Mouse (Mus musculus) MEL (cell line): ENCODE results near the gene Zdhhc13. TPM values are rescaled to one million over a fixed set of nuclear protein-coding genes. Genes with fewer than 3 reads are reported as not detected.

Experiments used
- DNase-seq: peaks from one replicate; pipeline ENCODE4 v3.0.0; 2011; ENCODE audit warnings: low read depth, low spot score
- H3K27ac ChIP-seq: 2 replicates; pipeline ENCODE4 v1.5.1; 2012; ENCODE audit warnings: low read depth, mild to moderate bottlenecking, control low read depth, low read length, moderate library complexity; ENCODE audit not compliant: control insufficient read depth
- H3K27me3 ChIP-seq, 2 experiments: fragments of 150-350 bp in 1 of 2; sonication (generic) in 1 of 2; 2 replicates each; pipeline ENCODE4 v1.6.1; 2012; ENCODE audit warnings: low read length in 2 of 2, mild to moderate bottlenecking in 2 of 2, improper control_type of control experiment in 1 of 2, moderate library complexity in 1 of 2; ENCODE audit not compliant: insufficient read depth in 2 of 2, control insufficient read depth in 1 of 2
- H3K36me3 ChIP-seq, 2 experiments: 2 replicates each; pipeline ENCODE4 v1.6.1; 2012 to 2014; ENCODE audit warnings: low read length in 2 of 2, improper control_type of control experiment in 1 of 2, inconsistent platforms in 1 of 2, mild to moderate bottlenecking in 1 of 2; ENCODE audit not compliant: insufficient read depth in 2 of 2, control insufficient read depth in 1 of 2
- H3K4me1 ChIP-seq, 2 experiments: fragments of 150-350 bp in 1 of 2; sonication (generic) in 1 of 2; 2 replicates each; pipeline ENCODE4 v1.6.1; 2012; ENCODE audit warnings: low read length in 2 of 2, improper control_type of control experiment in 1 of 2, mild to moderate bottlenecking in 1 of 2; ENCODE audit not compliant: insufficient read depth in 2 of 2, control insufficient read depth in 1 of 2
- H3K4me3 ChIP-seq, 2 experiments: fragments of 150-350 bp in 1 of 2; sonication (generic) in 1 of 2; 2 replicates each; pipeline ENCODE4 v1.5.1; 2012; ENCODE audit warnings: low read depth in 2 of 2, low read length in 2 of 2, mild to moderate bottlenecking in 2 of 2, moderate library complexity in 2 of 2, control low read depth in 1 of 2, improper control_type of control experiment in 1 of 2; ENCODE audit not compliant: control insufficient read depth in 1 of 2, insufficient read depth in 1 of 2
- H3K79me2 ChIP-seq: 2 replicates; pipeline ENCODE4 v1.6.1; 2012; ENCODE audit warnings: mild to moderate bottlenecking, low read length, moderate library complexity; ENCODE audit not compliant: control insufficient read depth, poor library complexity, insufficient read depth
- H3K9ac ChIP-seq: 2 replicates; pipeline ENCODE4 v1.6.1; 2012; ENCODE audit warnings: low read depth, mild to moderate bottlenecking, control low read depth, low read length, moderate library complexity; ENCODE audit not compliant: control insufficient read depth, poor library complexity, severe bottlenecking
- H3K9me3 ChIP-seq: fragments of 150-350 bp; sonication (generic); replicated peaks from 2 replicates; pipeline ENCODE4 v1.6.1; 2012; ENCODE audit warnings: mild to moderate bottlenecking, low read length, improper control_type of control experiment, moderate library complexity; ENCODE audit not compliant: insufficient read depth
- BHLHE40 ChIP-seq: IDR thresholded peaks from 2 replicates; pipeline ENCODE4 v1.6.1; 2012; ENCODE audit warnings: low read depth, mild to moderate bottlenecking, inconsistent platforms, low read length, improper control_type of control experiment, borderline replicate concordance
- CHD1 ChIP-seq: IDR thresholded peaks from 2 replicates; pipeline ENCODE4 v1.6.1; 2012; ENCODE audit warnings: low read depth, mild to moderate bottlenecking, inconsistent platforms, low read length, improper control_type of control experiment
- CHD2 ChIP-seq: IDR thresholded peaks from 2 replicates; pipeline ENCODE4 v1.6.1; 2011; ENCODE audit warnings: low read length, improper control_type of control experiment
- CTCF ChIP-seq, 3 experiments: IDR thresholded peaks in 2 of 3; conservative IDR thresholded peaks in 1 of 3; 2 replicates each; pipeline ENCODE4 v1.5.1; 2011 to 2012; ENCODE audit warnings: low read length in 3 of 3, low read depth in 2 of 3, mild to moderate bottlenecking in 2 of 3, improper control_type of control experiment in 1 of 3, inconsistent platforms in 1 of 3, mixed read lengths in 1 of 3, moderate library complexity in 1 of 3; ENCODE audit not compliant: control insufficient read depth in 1 of 3, insufficient read depth in 1 of 3, poor library complexity in 1 of 3, severe bottlenecking in 1 of 3
- EP300 ChIP-seq, 2 experiments: IDR thresholded peaks; 2 replicates each; pipeline ENCODE4 v1.6.1; 2011; ENCODE audit warnings: improper control_type of control experiment in 2 of 2, low read length in 2 of 2, low read depth in 1 of 2, mild to moderate bottlenecking in 1 of 2
- ETS1 ChIP-seq: IDR thresholded peaks from 2 replicates; pipeline ENCODE4 v1.6.1; 2012; ENCODE audit warnings: low read depth, mild to moderate bottlenecking, inconsistent platforms, low read length, improper control_type of control experiment, moderate library complexity
- GABPA ChIP-seq: IDR thresholded peaks from 2 replicates; pipeline ENCODE4 v1.6.1; 2012; ENCODE audit warnings: low read depth, mild to moderate bottlenecking, inconsistent platforms, low read length, improper control_type of control experiment, moderate library complexity
- KAT2A ChIP-seq: conservative IDR thresholded peaks from 2 replicates; pipeline ENCODE4 v1.6.1; 2012; ENCODE audit warnings: low read depth, low read length, improper control_type of control experiment, inconsistent platforms
- MAZ ChIP-seq: IDR thresholded peaks from 2 replicates; pipeline ENCODE4 v1.6.1; 2012; ENCODE audit warnings: low read depth, mild to moderate bottlenecking, inconsistent platforms, low read length, improper control_type of control experiment
- MYB ChIP-seq: IDR thresholded peaks from 2 replicates; pipeline ENCODE4 v1.6.1; 2011; ENCODE audit warnings: mild to moderate bottlenecking, low read depth, low read length, improper control_type of control experiment
- NRF1 ChIP-seq: IDR thresholded peaks from 2 replicates; pipeline ENCODE4 v1.6.1; 2014; ENCODE audit warnings: low read depth, mild to moderate bottlenecking, inconsistent platforms, low read length, improper control_type of control experiment, moderate library complexity; ENCODE audit not compliant: poor library complexity, insufficient read depth, severe bottlenecking
- RCOR1 ChIP-seq: IDR thresholded peaks from 2 replicates; pipeline ENCODE4 v1.6.1; 2012; ENCODE audit warnings: low read depth, mild to moderate bottlenecking, inconsistent platforms, low read length, improper control_type of control experiment
- SIN3A ChIP-seq: IDR thresholded peaks from 2 replicates; pipeline ENCODE4 v1.6.1; 2012; ENCODE audit warnings: low read length, improper control_type of control experiment, inconsistent platforms
- TAL1 ChIP-seq: IDR thresholded peaks from 2 replicates; pipeline ENCODE4 v1.6.1; 2012; ENCODE audit warnings: mild to moderate bottlenecking, inconsistent platforms, low read length, moderate library complexity, mixed read lengths
- TBP ChIP-seq: IDR thresholded peaks from 2 replicates; pipeline ENCODE4 v1.8.0; 2011; ENCODE audit warnings: low read depth, low read length, improper control_type of control experiment
- TCF12 ChIP-seq: IDR thresholded peaks from 2 replicates; pipeline ENCODE4 v1.6.1; 2014; ENCODE audit warnings: low read depth, mild to moderate bottlenecking, inconsistent platforms, low read length, improper control_type of control experiment, moderate library complexity
- USF1 ChIP-seq: IDR thresholded peaks from 2 replicates; pipeline ENCODE4 v1.6.1; 2014; ENCODE audit warnings: low read depth, mild to moderate bottlenecking, inconsistent platforms, low read length, improper control_type of control experiment, moderate library complexity
- USF2 ChIP-seq, 2 experiments: IDR thresholded peaks; 2 replicates each; pipeline ENCODE4 v1.6.1; 2011 to 2012; ENCODE audit warnings: improper control_type of control experiment in 2 of 2, low read length in 2 of 2, borderline replicate concordance in 1 of 2, inconsistent platforms in 1 of 2, low read depth in 1 of 2, mild to moderate bottlenecking in 1 of 2; ENCODE audit not compliant: insufficient read depth in 1 of 2
- ZC3H11A ChIP-seq: IDR thresholded peaks from 2 replicates; pipeline ENCODE4 v1.6.1; 2012; ENCODE audit warnings: low read depth, mild to moderate bottlenecking, inconsistent platforms, low read length, improper control_type of control experiment
- ZKSCAN1 ChIP-seq: IDR thresholded peaks from 2 replicates; pipeline ENCODE4 v1.6.1; 2012; ENCODE audit warnings: low read depth, mild to moderate bottlenecking, inconsistent platforms, low read length, improper control_type of control experiment, moderate library complexity
- ZMIZ1 ChIP-seq: IDR thresholded peaks from 2 replicates; pipeline ENCODE4 v1.6.1; 2012; ENCODE audit warnings: low read depth, mild to moderate bottlenecking, inconsistent platforms, low read length, improper control_type of control experiment, moderate library complexity
- ZNF384 ChIP-seq: IDR thresholded peaks from 2 replicates; pipeline ENCODE4 v1.6.1; 2012; ENCODE audit warnings: low read depth, mild to moderate bottlenecking, inconsistent platforms, low read length, improper control_type of control experiment
- polyA plus RNA-seq, 2 experiments: library from polyadenylated mRNA; stranded (reverse) in 1 of 2; unstranded in 1 of 2; fragments of >175 nt in 1 of 2; fragments of >200 nt in 1 of 2; gene quantifications; 2 replicates each; pipeline versions ENCODE4 v1.2.1 to v1.2.4; 2012; ENCODE audit warnings: low replicate concordance in 2 of 2, low read depth in 1 of 2; ENCODE audit not compliant: insufficient read length in 2 of 2, insufficient read depth in 1 of 2, missing spikeins in 1 of 2
- total RNA-seq: library from RNA; depleted of rRNA; stranded (reverse); fragments of 300-350 nt; gene quantifications from 2 replicates; pipeline ENCODE4 v1.2.3, GENCODE M21; 2012

The Zdhhc13 gene
- total and polyA plus RNA-seq, 3 experiments, result 32.8 to 46.1 TPM; not detected in 1

DNA sequence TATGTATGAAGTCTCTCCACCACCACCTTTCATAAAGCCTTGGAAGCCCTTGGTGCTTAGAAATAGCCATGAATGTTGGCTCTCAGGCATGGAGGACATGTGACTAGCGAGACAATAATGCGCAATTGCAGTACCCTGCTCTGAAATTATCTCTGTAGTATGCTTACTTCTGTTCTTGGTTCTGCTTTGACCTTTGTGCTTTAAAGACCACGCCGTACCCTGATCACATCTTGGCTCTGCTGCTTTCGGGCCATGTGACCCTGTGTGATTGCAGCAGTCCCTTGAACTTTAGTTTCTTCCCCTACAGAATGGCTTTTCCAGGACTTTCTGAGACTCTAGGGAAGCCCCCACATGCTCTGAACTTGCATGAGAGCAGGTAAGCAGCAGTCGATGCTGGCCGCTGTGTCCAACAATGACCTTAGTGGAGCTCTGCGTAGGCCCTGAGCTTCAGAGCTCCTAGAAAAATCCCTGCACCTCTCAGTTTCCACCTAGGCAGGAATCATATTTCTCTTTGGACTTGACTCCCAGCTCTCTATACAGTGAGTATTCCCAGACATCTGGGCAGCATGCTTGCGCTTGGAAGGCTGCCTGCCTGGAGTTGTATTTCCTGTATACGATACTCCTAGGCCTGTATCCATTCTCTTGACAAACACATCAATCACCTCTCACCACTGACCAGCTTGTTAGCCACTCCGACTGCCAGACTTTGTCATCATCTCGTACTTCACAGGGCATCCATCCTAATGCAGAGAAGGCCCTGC is 56.6 kb downstream of the Zdhhc13 start:
- Histone ChIP-seq H3K36me3 (no peaks in the 10 kb centered on the region), H3K79me2 (no peaks in the 10 kb centered on the region), H3K27me3 (peaks cover 1 to 2% of the 10 kb centered on the region in 2 experiments; a peak in 2 of 4 replicates), H3K9ac (no peak overlapping the region), H3K27ac (no peak overlapping the region), H3K9me3 (no peaks in the 10 kb centered on the region), H3K4me3 (no peak overlapping the region), H3K4me1 (0 out of 4 replicates have a peak, but pooled peaks cover 0 to 2% of the 10 kb centered on the region in 2 experiments)
- TF ChIP-seq SIN3A, result no peak
- no peak for TF ChIP-seq ETS1
- no peak for TF ChIP-seq TCF12
- DNase-seq, result no peak

DNA sequence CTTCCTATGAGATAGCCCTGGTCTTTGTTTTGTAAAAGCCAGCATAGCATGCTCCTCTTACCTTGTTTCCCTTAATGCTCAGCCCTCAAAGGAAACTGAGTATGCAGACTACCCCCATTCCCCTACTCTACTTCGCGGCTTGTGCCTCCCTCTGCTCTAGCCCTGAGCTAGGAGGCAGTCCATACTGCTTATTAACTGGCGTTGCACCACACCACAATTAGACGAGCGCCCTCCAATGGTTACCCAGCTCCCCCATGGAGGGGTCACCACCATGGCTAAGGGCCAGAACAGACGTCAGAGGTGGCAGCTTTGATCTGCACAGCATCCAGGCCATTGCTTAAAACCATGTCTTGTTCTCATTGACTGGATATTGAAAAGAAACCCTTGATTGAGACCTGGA is 58.0 kb downstream of the Zdhhc13 start:
- Histone ChIP-seq H3K4me1 (0 out of 4 replicates have a peak, but pooled peaks cover 0 to 2% of the 10 kb centered on the region in 2 experiments), H3K27me3 (peaks cover 1 to 2% of the 10 kb centered on the region in 2 experiments; a peak in 2 of 4 replicates), H3K4me3 (no peak overlapping the region), H3K36me3 (no peaks in the 10 kb centered on the region), H3K27ac (no peak overlapping the region), H3K9ac (no peak overlapping the region)
- DNase-seq, result no peak
- TF ChIP-seq GABPA (no peak), CTCF (IDR thresholded peaks at IDR 0.05 in 2 of 3, conservative IDR thresholded peaks at IDR 0.05 in 1 of 3; ENCODE audit: control insufficient read depth in 1 of 3, insufficient read depth in 1 of 3, low read depth in 2 of 3, low read length in 3 of 3, poor library complexity in 1 of 3, severe bottlenecking in 1 of 3) (no peak), SIN3A (no peak), EP300 (IDR thresholded peaks at IDR 0.05; ENCODE audit: low read depth in 1 of 2, low read length in 2 of 2) (no peak), RCOR1 (no peak), CHD2 (no peak), ZNF384 (no peak), TAL1 (no peak)
- TF ChIP-seq, all 39 proteins: peak for 0
- Histone ChIP-seq H3K9me3 (no peaks in the 10 kb centered on the region), H3K79me2 (no peaks in the 10 kb centered on the region)

DNA sequence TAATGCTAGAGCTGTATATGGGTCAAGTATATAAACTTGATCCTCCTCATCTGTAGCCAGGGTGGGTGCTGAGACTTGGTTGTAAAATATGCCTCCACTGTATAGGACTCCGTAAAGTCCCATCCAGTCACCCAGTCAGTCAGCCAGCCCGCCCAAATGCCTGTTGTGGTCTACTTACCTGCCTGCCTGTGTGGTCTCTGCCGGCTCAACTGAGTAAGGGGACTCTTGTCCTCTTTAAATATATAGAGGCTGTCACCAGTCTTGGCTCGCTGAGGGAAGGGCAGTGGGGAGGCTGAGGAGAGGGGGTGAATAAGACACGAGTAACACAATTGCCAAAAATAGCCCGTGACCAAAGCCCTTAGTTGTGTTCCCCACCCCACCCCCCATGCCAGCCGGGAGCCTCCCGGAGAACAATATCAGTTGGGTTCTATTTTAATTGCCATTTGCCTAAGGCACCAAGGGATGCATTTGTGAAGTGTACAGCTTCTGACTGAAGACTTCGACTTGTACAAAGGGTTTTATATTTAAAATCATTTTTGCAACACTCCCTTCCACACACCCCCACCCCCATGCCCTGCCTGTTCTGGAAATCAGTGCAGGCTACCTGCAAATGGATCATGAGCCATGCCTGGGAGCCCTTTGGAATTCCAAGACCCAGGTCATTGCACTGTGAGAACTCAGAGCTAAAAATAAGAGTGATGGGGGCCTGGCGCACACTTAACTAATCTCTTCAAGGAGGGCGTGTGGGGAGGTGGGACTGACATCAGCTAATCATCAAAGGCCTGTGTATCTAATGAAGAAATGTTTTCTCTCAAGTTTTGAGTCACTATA is 59.2 kb downstream of the Zdhhc13 start, which contains the start of gene Csrp3:
Gene Csrp3, minus strand, starts transcription at position 214 of the 831 bp plus-strand sequence.
- peaks cover 1 to 2% of the 10 kb centered on the region in 2 experiments; a peak in 2 of 4 replicates for H3K27me3 ChIP-seq
- H3K36me3 ChIP-seq, result no peaks in the 10 kb centered on the region
- no peaks in the 10 kb centered on the region for H3K4me1 ChIP-seq
- H3K27ac ChIP-seq, result no peak within 1 kb of the TSS
- DNase-seq, result no peak
- H3K4me3 ChIP-seq, result no peak within 1 kb of the TSS
- no peaks in the 10 kb centered on the region for H3K9me3 ChIP-seq
- H3K79me2 ChIP-seq, result no peaks in the 10 kb centered on the region
- no peak within 1 kb of the TSS for H3K9ac ChIP-seq
- TF ChIP-seq BHLHE40 (no peak), ZC3H11A (no peak), GABPA (no peak), TBP (no peak), USF1 (no peak), KAT2A (no peak), CHD2 (no peak), NRF1 (no peak), USF2 (IDR thresholded peaks at IDR 0.05; ENCODE audit: borderline replicate concordance in 1 of 2, insufficient read depth in 1 of 2, low read depth in 1 of 2, low read length in 2 of 2) (no peak), ZMIZ1 (no peak), CHD1 (no peak), MAZ (no peak), ZKSCAN1 (no peak), MYB (no peak), TCF12 (no peak)
